Mouse (Mus musculus) adrenal gland, adult 18-20 months (tissue): ENCODE measurements at regions not wholly inside any gene's neighbourhood (a gene's known extent, or its start where the extent isn't known, plus 50 kb on each side); places are given as distances from the start of the nearest gene placed in this dataset.

Experiments
- DNase-seq, 2 experiments: peaks; one replicate each; pipeline ENCODE4 v3.0.0; 2021 to 2022; ENCODE audit warnings: low spot score in 2 of 2

DNA sequence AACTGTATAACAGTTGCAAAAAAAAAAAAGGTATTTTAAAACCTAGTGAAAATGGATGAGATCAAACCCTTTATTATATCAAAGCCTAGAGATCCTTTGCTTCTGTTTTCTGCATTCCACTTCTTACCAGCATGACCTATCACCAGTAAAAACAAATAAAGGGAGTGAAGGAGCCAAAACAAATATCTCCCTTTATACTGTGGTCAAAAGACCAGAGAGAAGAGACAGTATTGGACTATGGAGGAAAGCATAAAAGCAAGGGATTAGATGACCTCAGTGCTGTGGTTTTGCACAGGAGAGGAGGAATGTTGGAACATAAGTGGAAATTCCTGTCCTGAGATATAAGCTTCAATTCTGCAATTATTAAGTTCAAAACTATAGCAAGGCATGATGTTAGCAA lies 307.0 kb upstream of the Thbs1 start:
- no peak for DNase-seq

DNA sequence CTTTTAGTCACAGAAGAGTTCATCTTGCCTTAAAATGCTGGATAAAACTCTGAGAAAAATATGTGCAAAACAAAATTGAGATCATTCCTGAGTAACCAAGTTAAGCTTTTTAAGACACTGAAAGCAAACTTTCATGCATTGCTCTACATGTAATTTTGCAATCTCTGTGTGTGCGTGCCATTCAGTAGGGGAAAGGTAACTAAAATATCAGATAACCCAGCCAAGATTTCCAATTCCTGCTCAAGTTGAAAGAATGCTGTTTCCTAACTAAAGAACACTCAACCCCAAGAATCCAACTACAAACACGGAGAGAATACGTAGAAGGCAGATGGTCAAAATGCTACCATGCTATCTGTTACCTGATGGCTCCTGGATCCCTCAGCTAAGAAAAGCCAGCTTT lies 304.6 kb upstream of the Thbs1 start:
- DNase-seq: no peak

DNA sequence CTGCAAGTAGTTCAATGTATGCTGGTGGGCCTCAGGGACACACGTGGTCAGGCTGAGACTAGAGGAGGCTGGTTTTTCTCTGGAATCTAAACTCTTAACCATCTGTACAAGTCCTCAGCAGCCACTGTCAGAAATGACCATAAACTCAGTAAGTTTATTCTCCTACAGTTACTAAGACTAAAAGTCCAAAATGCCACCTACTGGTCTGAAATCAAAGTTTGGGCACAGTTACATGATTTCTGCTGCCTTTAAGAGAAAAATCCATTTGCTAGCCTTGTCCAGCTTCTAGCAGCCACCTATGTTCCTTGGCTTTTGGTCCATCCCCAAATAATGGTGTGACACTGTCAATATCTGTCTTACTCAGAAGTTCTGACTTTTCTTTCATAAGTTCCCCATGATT lies 300.2 kb upstream of the Thbs1 start:
- DNase-seq: no peak

DNA sequence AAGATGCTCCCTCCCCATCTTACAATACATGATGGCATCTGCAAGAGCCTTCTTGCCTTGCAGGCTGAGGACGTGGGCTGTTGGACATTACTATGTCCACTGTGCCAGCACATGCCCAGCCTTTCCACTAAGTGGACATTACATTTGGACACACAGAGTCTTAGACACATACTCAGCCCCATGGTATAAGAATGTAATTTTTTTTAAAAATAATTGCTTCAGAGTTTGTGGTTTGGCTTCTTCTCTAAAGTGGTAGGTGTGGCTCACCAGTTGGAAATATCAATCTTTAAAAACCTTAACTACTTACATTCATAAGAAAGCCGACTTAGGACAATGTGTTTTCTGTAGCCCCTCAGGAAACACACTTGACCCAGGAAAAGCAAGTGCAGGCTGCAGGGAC lies 299.7 kb upstream of the Thbs1 start:
- DNase-seq: no peak

DNA sequence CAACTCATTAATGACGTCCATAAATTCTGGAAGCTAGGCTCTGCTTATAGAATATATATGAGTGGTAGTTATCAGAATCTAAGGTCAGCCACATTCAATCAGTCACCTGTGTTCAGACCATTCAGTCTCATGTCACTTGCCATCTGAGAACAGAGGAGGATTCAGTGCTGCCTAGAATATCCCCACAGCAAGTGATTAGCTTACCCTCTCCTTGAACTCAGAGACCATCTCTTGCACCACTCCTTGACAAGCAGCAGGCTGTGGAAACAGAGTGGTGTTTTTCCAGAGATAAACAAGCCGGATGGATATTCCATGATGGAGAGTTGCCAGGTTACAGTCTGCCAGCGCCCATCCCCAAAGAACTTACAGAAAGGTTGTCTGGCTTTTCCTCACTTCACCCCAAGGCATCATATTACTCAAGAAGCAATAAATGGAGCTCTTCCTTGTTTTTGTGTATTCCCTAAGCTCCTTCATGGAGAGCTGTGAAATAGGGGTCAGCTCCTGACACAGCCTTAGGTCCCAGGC lies 291.9 kb upstream of the Thbs1 start:
- no peak for DNase-seq

DNA sequence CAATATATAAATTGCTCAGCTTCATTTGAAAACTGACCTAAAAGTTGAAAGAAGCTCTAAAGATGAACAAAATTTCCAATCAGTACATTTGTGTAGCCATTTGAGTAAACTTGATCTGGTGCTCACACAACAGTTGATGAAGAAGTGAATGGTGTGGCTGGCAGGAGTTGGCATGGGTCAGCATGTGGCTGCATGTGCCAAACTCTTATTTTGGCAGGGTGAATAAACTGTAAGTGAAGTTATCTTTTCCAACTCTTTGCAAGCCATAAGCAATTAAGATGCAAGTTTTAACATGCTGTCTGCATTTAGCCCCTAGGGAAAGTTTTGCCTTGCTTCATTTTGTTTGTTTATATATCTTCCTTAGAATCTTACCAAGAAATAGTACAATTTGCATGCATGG lies 291.0 kb upstream of the Thbs1 start:
- no peak for DNase-seq

DNA sequence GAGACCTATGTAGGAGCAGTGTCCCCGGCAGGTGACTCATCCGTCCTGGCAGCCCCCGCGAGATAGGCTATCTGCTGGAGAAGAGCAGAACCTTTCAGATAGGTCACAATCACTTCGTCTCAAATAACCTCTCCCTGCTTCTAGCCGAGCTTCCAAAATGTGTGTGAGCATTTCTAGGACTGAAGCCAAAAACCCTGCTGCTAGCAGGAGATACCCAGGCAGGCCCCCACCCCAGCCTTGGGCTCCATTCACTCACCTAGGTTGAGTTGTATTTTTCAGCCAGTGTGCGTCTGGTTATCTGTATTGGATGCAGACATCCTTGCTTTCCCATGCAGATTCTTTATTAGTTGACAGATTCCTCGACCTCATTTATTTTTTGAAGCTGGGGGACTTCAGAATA lies 286.6 kb upstream of the Thbs1 start:
- DNase-seq: no peak

DNA sequence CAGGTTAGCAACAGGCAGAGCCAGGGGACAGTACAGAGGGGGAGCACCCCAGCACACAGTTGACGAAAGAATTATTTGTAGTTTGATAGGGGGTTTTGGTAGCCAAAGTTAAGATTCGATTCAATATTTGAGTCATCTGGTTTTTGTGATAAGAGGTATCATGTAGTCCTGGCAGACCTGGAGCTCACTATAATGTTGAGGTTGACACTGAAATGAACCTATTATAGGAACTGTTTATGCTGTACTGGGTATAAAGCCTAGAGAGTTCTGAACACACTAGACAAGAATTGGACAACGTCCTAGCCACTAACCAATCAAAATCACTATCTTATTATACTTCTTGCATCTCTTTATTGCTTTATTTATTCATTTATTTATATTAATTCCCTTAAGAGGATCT lies 284.4 kb upstream of the Thbs1 start:
- no peak for DNase-seq

DNA sequence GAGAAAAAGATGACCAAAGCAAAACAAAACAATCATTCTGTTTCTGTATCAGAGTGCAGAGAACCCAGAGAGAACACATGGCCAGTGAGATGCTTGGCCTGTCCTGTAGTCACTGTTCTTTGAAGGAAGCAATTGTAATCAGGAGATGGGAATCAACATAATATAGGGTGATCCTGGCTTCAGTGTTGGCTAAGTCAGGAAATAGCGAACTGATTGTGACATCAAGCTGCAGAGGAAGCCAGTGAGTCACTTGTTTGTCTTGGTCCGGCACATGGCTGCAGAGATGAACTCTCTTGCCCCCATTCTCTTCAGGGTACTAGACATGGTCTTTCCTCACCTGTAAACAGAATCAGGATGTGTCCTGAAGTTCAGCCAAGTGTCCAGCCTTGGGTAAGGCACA lies 273.3 kb upstream of the Thbs1 start:
- no peak for DNase-seq

DNA sequence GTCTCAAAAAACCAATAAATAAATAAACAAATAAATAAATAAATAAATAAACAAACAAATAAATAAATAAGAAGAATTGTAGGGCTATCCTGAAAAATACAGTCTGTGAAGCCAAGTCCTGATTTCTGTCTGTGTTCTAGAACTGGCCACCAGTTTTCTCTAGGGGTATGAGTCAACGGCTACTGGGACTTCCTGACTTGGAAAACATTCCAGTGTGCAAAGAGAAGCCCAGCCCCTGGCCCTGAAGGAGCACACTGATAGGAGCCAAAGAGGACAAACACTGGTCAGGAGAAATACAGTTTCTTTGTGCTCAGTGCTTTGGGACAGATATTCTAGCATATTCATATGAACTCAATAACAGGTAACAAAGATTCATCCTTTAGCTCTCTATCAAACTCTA lies 271.3 kb upstream of the Thbs1 start:
- DNase-seq: no peak

DNA sequence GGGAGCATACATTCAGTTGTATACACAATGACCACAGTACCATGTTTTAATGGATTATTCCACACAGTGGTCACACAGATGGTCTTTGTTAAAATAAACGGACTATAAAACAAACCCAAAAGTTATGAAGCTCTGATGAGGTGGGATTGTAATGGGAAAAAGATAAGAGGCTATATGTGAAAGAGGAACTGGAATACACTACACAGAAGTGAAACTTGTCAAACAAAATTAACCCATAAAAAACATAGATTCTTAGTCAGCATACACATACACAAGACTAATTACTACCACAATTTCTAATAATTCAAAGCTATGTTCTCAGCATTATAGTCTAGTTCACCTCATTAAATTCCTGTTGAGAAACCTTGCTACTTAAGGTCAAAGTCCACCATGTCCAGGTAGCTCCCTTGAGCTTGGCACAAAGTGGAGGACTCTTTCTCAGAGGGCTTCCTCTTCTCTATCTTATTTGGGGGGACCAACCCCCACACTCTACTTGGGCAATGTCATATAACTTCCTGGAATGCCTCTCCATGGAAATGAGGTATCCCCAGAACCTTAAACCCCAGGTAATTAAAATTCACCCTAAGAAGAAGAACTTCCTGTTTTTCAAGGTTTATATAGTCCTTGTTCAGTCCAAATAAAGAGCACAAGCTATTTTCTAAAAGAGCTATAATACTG lies 269.2 kb upstream of the Thbs1 start:
- no peak for DNase-seq

DNA sequence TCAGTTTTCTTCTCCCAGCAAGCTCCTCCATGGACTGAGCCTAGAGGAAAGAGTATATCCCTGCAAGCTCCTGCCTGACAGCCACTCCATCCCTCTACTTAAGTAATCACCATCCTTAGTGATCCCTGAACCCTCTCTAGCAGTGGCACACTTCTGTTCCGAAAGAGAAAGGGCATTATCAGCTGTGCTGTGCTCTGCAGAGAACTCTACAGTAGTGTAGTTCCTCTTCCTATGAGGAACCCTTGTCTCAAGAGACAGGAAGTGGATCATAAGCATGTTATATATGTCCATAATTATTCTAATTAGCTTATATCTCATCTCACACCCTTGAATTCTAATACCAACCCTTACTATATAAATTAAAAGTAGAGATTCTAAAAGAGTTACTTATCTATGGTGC lies 259.2 kb upstream of the Thbs1 start:
- no peak for DNase-seq

DNA sequence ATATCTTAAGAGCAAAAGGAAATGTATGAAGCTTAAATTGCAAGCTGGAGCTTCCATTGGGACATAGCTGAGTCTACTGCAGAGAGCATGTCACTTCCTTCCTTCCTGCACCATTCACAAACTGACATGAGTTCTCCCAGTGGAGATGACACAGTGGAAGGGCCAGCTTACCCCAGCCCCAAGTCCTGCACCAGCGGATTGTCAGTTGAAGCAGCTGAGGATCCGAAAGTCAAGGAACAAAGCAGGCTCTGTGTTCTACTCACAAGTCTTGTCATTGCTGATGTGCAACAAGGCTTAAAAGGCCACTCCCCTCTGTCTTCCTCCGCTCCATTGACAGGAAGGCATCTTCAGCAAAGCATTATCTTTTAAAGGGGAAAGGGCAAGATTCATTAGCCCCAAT lies 249.4 kb upstream of the Thbs1 start:
- no peak for DNase-seq

DNA sequence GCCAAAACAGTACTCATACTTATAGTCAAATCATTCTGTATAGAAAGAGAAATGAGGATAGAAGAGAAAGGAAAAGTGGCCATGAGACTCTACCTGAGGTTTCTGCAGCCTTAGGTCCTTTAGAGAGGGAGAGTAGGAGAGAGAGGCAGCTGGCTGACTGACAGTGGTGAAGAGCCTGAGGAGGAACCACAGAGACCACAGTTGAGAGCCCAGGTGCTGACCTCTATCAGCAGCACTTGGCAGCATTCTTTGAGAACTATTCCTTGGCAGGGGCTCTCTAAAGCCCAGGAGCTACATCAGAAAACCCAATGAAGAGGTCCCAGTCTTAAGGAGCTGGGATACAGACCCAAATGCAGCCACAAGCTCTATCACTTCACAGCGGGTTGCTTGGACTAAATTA lies 246.6 kb upstream of the Thbs1 start:
- DNase-seq: no peak

DNA sequence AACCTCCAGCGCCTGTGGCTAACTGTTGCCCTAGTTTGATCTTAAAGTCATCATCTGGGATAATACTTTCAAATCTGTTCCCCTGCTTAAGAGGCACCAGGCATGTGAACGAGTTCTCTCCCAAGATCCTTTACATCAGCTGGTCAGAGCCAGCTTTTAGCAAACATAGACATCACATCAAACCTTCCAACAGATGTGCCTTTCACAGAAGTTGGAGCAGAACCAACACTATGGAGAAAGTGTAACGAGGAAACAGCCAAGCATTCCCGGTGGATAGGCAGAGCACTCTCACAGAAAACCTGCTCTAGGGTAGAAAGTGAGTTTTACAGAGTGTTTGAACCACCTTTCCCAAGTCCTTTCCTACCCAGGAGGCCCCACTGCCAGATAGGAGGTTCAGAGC lies 244.7 kb upstream of the Thbs1 start:
- no peak for DNase-seq

DNA sequence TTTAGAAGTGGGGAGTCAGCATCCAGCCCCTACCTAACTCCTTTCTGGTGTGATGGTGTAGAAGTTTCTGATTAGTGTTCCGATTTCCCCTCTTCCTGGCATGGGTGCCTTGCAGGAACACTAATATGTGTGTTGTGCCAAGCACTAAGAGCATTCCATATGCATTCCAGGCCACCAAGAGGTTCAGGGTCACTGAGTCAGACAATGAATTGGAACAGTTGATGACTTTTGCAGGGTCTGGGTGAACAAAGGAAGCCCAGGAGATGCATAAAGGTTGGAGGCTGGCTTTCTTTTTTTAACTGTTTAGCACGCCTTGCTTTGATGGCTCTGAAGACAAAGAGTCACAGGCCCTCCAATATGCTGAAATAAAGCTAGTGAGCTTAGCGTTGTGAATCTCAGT lies 244.3 kb upstream of the Thbs1 start:
- no peak for DNase-seq

DNA sequence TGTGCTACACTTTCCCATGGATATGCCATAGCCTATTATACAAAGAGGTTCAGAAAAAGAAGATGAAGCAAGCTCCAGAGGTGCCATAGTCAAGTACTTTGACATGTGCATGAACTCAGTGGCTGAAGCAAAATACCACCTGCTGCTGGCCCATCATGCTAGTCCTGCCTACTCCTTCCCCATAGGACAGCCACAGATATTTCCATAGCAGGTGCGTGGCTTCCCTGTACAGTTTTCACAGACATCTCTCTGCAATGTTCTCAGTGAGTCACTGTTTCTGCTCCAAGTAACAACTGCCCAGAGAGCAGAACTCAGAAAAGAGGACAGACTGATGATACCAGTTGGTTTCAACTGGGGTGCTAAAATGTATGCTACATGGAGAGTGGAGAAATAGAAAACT lies 242.8 kb upstream of the Thbs1 start:
- DNase-seq: no peak

DNA sequence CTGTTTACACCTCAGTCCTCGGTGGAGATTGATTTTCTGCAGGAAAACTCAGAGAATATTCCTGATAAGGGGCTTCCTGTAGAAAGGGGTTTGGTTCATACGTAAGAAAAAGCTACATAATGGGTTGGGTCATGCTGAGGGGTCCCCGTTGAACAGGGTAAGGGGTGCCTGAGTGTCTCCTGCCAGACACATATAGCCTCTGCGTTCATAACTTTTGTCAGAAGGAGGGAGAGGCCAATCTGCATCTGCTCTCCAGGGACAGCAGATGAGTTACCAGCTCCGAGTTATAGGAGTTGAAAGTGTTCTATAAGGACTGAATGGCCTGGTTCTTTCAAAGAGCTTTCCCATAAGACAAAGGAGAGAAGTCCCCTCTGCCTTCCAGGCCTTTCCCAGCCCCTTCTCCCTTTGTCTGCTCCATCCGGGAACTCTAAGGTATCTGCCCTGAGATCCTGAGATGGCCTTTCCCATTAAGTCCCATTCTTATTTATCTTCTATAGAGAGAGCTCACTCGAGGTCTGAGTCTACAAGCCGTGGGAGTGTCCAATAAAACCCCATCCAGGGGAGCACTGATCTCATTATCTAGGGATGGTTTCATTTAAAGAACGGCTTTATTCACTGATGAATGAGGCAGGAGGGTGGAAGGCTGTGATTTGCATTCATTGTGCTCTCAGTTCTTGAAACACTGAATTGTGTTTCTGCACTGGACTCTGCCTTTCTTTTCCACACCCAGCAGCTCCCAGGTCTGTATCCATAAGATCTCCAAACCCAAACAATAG lies 240.0 kb upstream of the Thbs1 start:
- DNase-seq: no peak

DNA sequence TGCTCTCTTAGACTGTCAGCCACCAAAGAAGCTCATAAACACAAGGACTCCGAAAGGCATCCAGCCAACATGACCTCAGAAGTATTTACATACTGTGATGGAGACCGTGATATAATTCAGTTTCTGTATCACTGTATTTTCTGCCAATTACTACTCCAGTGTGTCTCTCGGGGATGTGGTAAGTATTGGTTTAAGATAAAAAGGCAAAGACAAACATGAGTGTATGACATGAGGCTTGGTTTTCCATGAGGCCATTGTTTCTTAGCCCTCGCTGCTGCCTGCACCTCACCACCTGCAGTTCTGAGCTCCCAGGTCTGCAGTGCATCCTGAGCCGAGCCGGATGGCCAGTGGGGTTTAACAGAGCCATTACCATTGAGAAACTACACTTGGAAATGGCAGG lies 233.9 kb upstream of the Thbs1 start:
- no peak for DNase-seq

DNA sequence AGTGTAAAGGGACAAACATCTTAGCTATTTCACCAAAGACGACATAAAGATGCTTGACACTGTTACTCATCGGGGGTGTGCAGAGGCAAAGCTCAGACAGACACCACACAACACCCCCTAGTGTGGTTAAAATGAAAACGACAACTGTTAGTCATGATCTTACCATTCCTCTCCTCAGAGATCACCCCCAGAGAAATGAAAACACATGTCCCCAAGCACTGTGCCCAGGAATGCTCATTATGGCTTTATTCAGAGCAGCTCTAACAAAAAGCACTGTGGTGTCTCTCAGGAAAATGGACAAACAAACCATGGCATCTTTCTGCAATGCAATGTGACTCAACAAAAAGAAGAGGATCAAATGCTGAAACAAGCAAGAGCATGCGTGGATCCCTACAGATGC lies 229.5 kb upstream of the Thbs1 start:
- no peak for DNase-seq

DNA sequence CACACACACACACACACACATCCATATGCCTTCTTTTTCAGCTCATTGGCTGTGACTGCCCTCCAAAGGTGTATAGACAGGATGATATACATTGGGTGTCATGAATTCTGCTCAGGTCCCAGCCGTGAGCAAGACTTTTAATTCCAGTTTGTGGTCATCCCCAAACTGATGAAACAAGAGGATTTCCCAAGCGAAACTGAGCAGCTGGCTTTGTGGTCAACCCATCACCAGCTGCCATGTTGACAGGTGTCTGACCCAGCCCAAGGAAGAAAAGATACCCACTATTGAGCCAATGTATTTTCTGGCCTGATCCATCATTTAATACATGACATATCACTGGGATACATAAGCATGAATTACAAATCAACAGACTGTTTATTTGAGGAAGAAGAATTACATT lies 228.8 kb upstream of the Thbs1 start:
- no peak for DNase-seq

DNA sequence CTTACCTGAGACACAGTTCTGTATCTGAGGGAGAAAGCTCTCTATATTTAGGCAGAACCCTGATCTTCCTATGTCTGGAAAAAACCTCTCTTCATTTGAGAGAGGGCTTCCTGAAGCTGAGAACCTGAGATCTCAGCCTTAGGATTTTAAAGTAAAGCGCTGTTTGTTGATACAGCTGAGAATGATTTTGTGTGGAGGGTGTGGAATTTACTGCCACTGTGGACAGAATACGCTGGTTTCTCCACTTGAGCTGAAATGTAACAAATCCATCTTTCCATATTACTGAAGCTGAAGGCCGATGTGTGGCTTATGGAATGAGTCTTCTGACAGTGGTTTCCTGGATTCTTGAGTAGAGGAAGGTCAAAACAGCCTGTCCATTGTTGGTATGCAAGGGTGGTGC lies 225.2 kb upstream of the Thbs1 start:
- DNase-seq: no peak

DNA sequence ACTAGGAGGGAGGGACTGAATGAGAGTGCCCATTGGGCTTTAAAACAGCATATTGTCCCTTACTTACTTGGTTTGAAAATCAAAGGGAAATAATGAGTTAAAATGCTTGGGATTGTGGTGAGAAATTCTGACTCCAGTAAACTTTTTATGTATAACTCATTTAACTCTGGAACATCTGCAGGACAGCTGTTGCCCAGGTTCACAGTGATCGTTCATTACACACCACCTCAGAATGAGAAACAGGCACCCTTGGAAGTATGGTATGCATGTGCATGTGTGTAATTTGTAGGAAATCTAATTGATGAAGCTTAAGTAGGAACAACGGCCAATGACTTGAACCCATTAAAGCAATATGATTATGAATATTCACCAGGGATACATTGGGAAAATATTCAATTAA lies 210.4 kb upstream of the Thbs1 start:
- no peak for DNase-seq
